Mouse (Mus musculus) fibroblast of lung, adult 2 months (primary cell): ENCODE results near the gene Fosl1.

Experiments
- DNase-seq: peaks from one replicate; pipeline ENCODE4 v3.0.0-alpha.2; 2011; ENCODE audit warnings: low read depth

Gene Fosl1

GRCm38 (mm10) chr19:5424782-5425741 lies 22.3 kb upstream of the Fosl1 start, which contains the start of the genes Drap1 and AI837181:
TSS of gene Drap1 (minus strand) at chr19:5424979.
TSS of gene AI837181 (plus strand) at chr19:5425144.
- DNase-seq: no peak

- no peak for DNase-seq
Observed at GRCm38 (mm10) chr19:5425906-5426565, 21.3 kb upstream of the Fosl1 start.

- no peak for DNase-seq
Observed at GRCm38 (mm10) chr19:5426640-5427290, 20.6 kb upstream of the Fosl1 start.

- DNase-seq: no peak
Observed at GRCm38 (mm10) chr19:5428083-5428482, 19.3 kb upstream of the Fosl1 start.

- DNase-seq: no peak
Observed at GRCm38 (mm10) chr19:5429219-5429618, 18.1 kb upstream of the Fosl1 start.

- peak; percentile 88 for DNase-seq
Observed at GRCm38 (mm10) chr19:5429806-5430205, 17.5 kb upstream of the Fosl1 start.

- DNase-seq: no peak
Observed at GRCm38 (mm10) chr19:5430408-5430807, 16.9 kb upstream of the Fosl1 start.

GRCm38 (mm10) chr19:5431911-5432464 lies 15.4 kb upstream of the Fosl1 start:
- DNase-seq: no peak

- DNase-seq: peak; percentile 58
Observed at GRCm38 (mm10) chr19:5432992-5433852, 14.1 kb upstream of the Fosl1 start.

GRCm38 (mm10) chr19:5433951-5434350 lies 13.4 kb upstream of the Fosl1 start:
- no peak for DNase-seq

GRCm38 (mm10) chr19:5444371-5444908 lies 2.9 kb upstream of the Fosl1 start:
- no peak for DNase-seq

GRCm38 (mm10) chr19:5444954-5445353 lies 2.4 kb upstream of the Fosl1 start:
- peak; percentile 52 for DNase-seq

- DNase-seq: no peak
Observed at GRCm38 (mm10) chr19:5445747-5446146, 1.6 kb upstream of the Fosl1 start.

GRCm38 (mm10) chr19:5448354-5449150 lies 1.2 kb downstream of the Fosl1 start:
- DNase-seq: no peak

- no peak for DNase-seq
Observed at GRCm38 (mm10) chr19:5449673-5450072, 2.3 kb downstream of the Fosl1 start.

- DNase-seq: no peak
Observed at GRCm38 (mm10) chr19:5451766-5452165, 4.4 kb downstream of the Fosl1 start.

- no peak for DNase-seq
Observed at GRCm38 (mm10) chr19:5455037-5455436, 7.7 kb downstream of the Fosl1 start.

GRCm38 (mm10) chr19:5455568-5455967 lies 8.2 kb downstream of the Fosl1 start:
- no peak for DNase-seq

- no peak for DNase-seq
Observed at GRCm38 (mm10) chr19:5456241-5456921, 9.0 kb downstream of the Fosl1 start.
